Mouse (Mus musculus): ENCODE results near the gene Hsd3b1. TPM values are rescaled to one million over a fixed set of nuclear protein-coding genes. Genes with fewer than 3 reads are reported as not detected.
"Not testable (repeated sequence)": the region's sequence is repeated elsewhere in the genome, so short reads cannot be mapped to it uniquely, and the experiment has no call there.

Hsd3b1 gene
- polyA plus RNA-seq, 1 experiment from 2014 or later = 43.8 TPM

GRCm38 (mm10) chr3:98812653-98813052, 46.9 kb downstream of the Hsd3b1 start:
- not testable (repeated sequence) for H3K9me3 ChIP-seq (ENCODE audit: low read length); H3K27me3 ChIP-seq (ENCODE audit: insufficient read depth, low read length); H3K4me3 ChIP-seq (ENCODE audit: low read length); H3K27ac ChIP-seq (ENCODE audit: low read length); ATAC-seq (ENCODE audit: low FRiP score, low TSS enrichment); H3K4me2 ChIP-seq (replicated peaks; ENCODE audit: low read depth, low read length); H3K4me1 ChIP-seq (ENCODE audit: insufficient read depth, low read length); H3K9ac ChIP-seq (replicated peaks; ENCODE audit: low read length); H3K36me3 ChIP-seq (ENCODE audit: insufficient read depth, low read length)
- 85% methylated on average over 5 of the region's 6 CpGs for WGBS

- ATAC-seq (ENCODE audit: low FRiP score, low TSS enrichment); H3K4me3 ChIP-seq (ENCODE audit: low read length); H3K4me2 ChIP-seq (replicated peaks; ENCODE audit: low read depth, low read length); H3K27me3 ChIP-seq (ENCODE audit: insufficient read depth, low read length); H3K27ac ChIP-seq (ENCODE audit: low read length); H3K36me3 ChIP-seq (ENCODE audit: insufficient read depth, low read length); H3K9ac ChIP-seq (replicated peaks; ENCODE audit: low read length); H3K9me3 ChIP-seq (ENCODE audit: low read length); H3K4me1 ChIP-seq (ENCODE audit: insufficient read depth, low read length): not testable (repeated sequence)
- WGBS = 49% methylated on average over 3 of the region's 3 CpGs
Observed at GRCm38 (mm10) chr3:98805032-98805431, 54.6 kb downstream of the Hsd3b1 start.

Other genes starting within 250 kb of the Hsd3b1 start
- gene Hsd3b5, start 229.5 kb downstream of the Hsd3b1 start, polyA plus RNA-seq (2015; fragmentation: Nextera tagmentation; extraction: Ambion mirVana) = 0.18 TPM in 1 of 2 replicates, not detected in the other
- 0.13 and 0.36 TPM in 2 replicates for gene Hsd3b2, start 135.3 kb downstream of the Hsd3b1 start, polyA plus RNA-seq (2015; fragmentation: Nextera tagmentation; extraction: Ambion mirVana)
- 1.2 and 1.4 TPM in 2 replicates for gene Hsd3b3, start 96.7 kb downstream of the Hsd3b1 start, polyA plus RNA-seq (2015; fragmentation: Nextera tagmentation; extraction: Ambion mirVana)
- gene Hsd3b6, start 45.4 kb downstream of the Hsd3b1 start, polyA plus RNA-seq (2015; fragmentation: Nextera tagmentation; extraction: Ambion mirVana) = 3.0 and 4.8 TPM in 2 replicates
- gene Hao2, start 33.4 kb upstream of the Hsd3b1 start, polyA plus RNA-seq (2015; fragmentation: Nextera tagmentation; extraction: Ambion mirVana) = 46.0 and 52.0 TPM in 2 replicates

Measured in kidney, embryonic 16.5 days (tissue).